Mouse (Mus musculus): ENCODE measurements at regions not wholly inside any gene's neighbourhood (a gene's known extent, or its start where the extent isn't known, plus 50 kb on each side); places are given as distances from the start of the nearest gene placed in this dataset.

DNA sequence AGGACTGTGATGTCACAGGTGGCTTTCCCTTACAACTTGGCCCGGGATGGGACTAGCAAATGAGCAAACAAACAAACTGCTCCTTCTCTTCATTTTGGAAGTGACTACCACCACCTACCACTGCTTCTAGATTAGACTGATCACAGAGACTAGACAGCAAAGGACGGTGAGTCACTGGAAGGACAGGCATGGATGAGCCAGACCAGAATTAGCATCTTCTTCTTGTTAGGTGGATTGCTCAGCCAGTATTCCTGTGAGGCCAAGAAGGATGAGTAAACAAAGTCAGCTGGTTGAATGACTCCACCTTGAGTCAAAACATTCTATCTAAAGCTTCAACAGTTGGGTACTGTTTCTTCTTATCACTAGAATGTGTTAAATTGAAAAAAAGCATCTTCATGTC lies 385.1 kb upstream of the Mon1b start:
- Histone ChIP-seq H3K4me1 (ENCODE audit: control insufficient read depth, insufficient read depth, low read length) (no peaks in the 10 kb centered on the region), H3K27ac (no peak overlapping the region), H3K4me3 (no peak overlapping the region), H3K27me3 (ENCODE audit: control insufficient read depth, insufficient read depth, low read length) (no peaks in the 10 kb centered on the region), H3K9ac (ENCODE audit: low read depth, low read length) (no peak overlapping the region), H3K79me2 (replicated peaks; ENCODE audit: control insufficient read depth, insufficient read depth, low read length) (no peaks in the 10 kb centered on the region), H3K36me3 (ENCODE audit: control insufficient read depth, insufficient read depth, low read length) (no peaks in the 10 kb centered on the region)
- no peak for DNase-seq
- WGBS = 70% methylated on average over 2 of the region's 2 CpGs
- intact Hi-C loops (cut with DNase I) = no loop called here
- TF ChIP-seq EP300 (IDR thresholded peaks at IDR 0.05; ENCODE audit: insufficient read depth, low read depth, low read length) (no peak), POLR2A (IDR thresholded peaks at IDR 0.05; ENCODE audit: insufficient read depth, low read depth, low read length) (no peak), CTCF (IDR thresholded peaks at IDR 0.05) (no peak)

DNA sequence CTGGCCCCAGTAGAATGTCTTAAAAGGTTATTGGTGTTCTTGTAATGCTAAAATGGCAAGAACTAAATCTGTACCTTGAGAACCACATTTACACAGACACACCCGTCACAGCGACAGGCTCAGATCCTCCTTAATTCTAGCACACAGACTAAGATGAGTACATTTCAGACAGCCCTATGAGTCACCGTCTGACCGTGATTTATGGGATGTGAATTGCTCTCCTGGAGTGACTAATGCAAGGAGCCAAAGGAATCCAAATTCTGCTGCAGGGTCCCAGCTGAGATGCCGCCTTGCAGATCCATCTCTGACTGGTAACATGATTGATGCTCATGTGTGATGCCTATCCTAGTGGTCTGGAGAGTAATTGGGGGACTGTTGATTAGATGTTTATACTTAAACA lies 381.3 kb upstream of the Mon1b start:
- TF ChIP-seq CTCF (IDR thresholded peaks at IDR 0.05) = no peak
- TF ChIP-seq EP300 (IDR thresholded peaks at IDR 0.05; ENCODE audit: insufficient read depth, low read depth, low read length) = no peak
- TF ChIP-seq POLR2A (IDR thresholded peaks at IDR 0.05; ENCODE audit: insufficient read depth, low read depth, low read length) = no peak
- no peaks in the 10 kb centered on the region for H3K27me3 ChIP-seq (ENCODE audit: control insufficient read depth, insufficient read depth, low read length)
- H3K9ac ChIP-seq (ENCODE audit: low read depth, low read length) = no peak overlapping the region
- no peak overlapping the region for H3K27ac ChIP-seq
- no peak overlapping the region for H3K4me3 ChIP-seq
- no peaks in the 10 kb centered on the region for H3K4me1 ChIP-seq (ENCODE audit: control insufficient read depth, insufficient read depth, low read length)
- 74% methylated on average over 5 of the region's 5 CpGs for WGBS
- H3K79me2 ChIP-seq (replicated peaks; ENCODE audit: control insufficient read depth, insufficient read depth, low read length) = no peaks in the 10 kb centered on the region
- intact Hi-C loops (cut with DNase I) = no loop called here
- no peaks in the 10 kb centered on the region for H3K36me3 ChIP-seq (ENCODE audit: control insufficient read depth, insufficient read depth, low read length)
- DNase-seq = no peak

DNA sequence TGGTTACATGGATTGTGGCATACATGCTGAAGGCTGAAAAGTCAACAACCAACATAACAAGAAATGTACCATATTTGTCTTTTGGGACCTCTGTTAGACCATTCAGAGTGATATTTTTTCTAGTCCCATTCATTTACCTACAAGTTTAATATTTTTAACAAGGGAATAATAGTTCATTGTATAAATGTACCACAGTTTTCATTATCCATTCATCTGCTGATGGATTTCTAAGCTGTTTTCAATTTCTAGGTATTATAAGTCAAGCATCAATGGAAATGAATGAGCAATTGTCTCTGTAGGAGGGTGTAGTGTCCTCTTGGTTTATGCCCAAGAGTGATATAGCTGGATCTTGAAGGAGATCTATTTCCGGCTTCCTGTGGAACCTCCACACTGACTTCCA lies 375.9 kb upstream of the Mon1b start:
- H3K4me3 ChIP-seq = no peak overlapping the region
- H3K36me3 ChIP-seq (ENCODE audit: control insufficient read depth, insufficient read depth, low read length) = no peaks in the 10 kb centered on the region
- intact Hi-C loops (cut with DNase I) = no loop called here
- no peaks in the 10 kb centered on the region for H3K4me1 ChIP-seq (ENCODE audit: control insufficient read depth, insufficient read depth, low read length)
- H3K27ac ChIP-seq = no peak overlapping the region
- no peak overlapping the region for H3K9ac ChIP-seq (ENCODE audit: low read depth, low read length)
- TF ChIP-seq POLR2A (IDR thresholded peaks at IDR 0.05; ENCODE audit: insufficient read depth, low read depth, low read length) (no peak), CTCF (IDR thresholded peaks at IDR 0.05) (no peak), EP300 (IDR thresholded peaks at IDR 0.05; ENCODE audit: insufficient read depth, low read depth, low read length) (no peak)
- no peaks in the 10 kb centered on the region for H3K27me3 ChIP-seq (ENCODE audit: control insufficient read depth, insufficient read depth, low read length)
- H3K79me2 ChIP-seq (replicated peaks; ENCODE audit: control insufficient read depth, insufficient read depth, low read length) = no peaks in the 10 kb centered on the region
- 84% methylated on average over 1 of the region's 1 CpGs for WGBS
- DNase-seq = no peak

DNA sequence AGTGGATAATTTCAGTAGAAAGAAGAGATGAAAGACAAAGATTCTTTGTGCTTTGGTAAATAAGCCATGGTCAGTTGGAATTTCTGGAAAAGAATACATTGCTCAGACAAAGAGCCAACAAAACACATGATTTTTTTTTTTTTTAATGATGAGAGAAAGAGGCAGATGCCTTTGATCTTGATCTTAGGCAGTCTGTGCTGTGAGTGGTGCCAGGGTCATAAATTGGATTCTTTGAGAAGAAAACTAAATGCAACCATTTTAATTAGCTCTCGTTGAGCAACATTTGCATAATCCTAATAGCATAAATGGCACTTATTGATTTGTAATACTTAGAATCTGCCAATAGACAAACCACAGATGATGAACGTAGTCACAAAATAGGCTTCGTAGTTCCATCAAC lies 372.1 kb upstream of the Mon1b start:
- no peak for DNase-seq
- Histone ChIP-seq H3K4me3 (no peak overlapping the region), H3K27me3 (ENCODE audit: control insufficient read depth, insufficient read depth, low read length) (no peaks in the 10 kb centered on the region), H3K9ac (ENCODE audit: low read depth, low read length) (no peak overlapping the region), H3K27ac (no peak overlapping the region), H3K36me3 (ENCODE audit: control insufficient read depth, insufficient read depth, low read length) (no peaks in the 10 kb centered on the region), H3K79me2 (replicated peaks; ENCODE audit: control insufficient read depth, insufficient read depth, low read length) (no peaks in the 10 kb centered on the region), H3K4me1 (ENCODE audit: control insufficient read depth, insufficient read depth, low read length) (no peaks in the 10 kb centered on the region)
- 78% methylated on average over 3 of the region's 3 CpGs for WGBS
- TF ChIP-seq POLR2A (IDR thresholded peaks at IDR 0.05; ENCODE audit: insufficient read depth, low read depth, low read length) (no peak), EP300 (IDR thresholded peaks at IDR 0.05; ENCODE audit: insufficient read depth, low read depth, low read length) (no peak), CTCF (IDR thresholded peaks at IDR 0.05) (no peak)
- intact Hi-C loops (cut with DNase I) = no loop called here

DNA sequence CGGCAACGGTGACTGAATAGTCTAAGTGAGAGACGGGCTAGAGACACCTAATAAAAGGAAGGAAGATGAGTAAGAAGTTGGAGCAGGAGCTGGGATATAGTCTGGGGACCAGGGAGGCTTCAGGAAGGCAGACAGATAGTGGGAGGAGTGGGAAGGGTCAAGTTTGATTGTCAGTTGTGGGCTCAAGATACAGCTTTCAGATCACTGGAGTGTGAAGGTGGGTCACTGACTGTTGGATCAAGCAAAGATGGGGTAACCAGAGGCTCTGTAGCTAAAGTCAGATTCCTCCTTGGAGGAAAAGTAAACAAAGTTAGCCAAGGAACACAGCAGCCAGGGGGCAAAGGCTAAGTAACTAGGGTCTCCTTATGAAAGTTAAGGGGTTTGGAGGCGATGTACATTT lies 364.1 kb upstream of the Mon1b start:
- H3K4me3 ChIP-seq = no peak overlapping the region
- WGBS = 79% methylated on average over 4 of the region's 4 CpGs

DNA sequence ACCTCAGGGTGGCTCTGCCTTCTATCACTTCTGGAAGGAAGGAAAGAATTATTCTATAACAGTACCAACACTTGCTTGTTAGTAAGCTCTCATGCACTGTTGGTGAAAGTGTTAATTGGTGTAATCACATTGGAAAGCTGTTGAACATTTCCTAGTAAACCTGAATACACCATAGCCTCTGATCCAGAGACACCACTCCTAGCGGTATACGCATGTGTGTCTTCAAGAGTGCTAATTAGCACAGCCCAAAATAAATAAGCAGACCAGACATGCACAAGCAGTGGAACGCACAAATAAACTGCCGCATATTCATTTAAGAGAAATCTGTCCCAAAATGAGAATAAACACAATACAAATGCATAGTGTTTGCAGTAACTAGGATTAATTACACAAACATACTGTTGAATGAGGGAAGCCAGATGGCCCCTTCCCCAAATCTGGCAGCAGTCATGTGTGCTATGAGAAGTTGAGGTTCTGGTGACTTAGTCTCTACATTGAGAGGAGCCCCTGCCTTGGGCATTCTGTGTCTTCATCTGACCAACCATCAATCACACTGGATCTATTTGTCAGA lies 335.0 kb upstream of the Mon1b start:
- H3K9ac ChIP-seq (ENCODE audit: low read depth, low read length) = no peak overlapping the region
- H3K4me1 ChIP-seq (ENCODE audit: control insufficient read depth, insufficient read depth, low read length) = no peaks in the 10 kb centered on the region
- no peak for DNase-seq
- no peaks in the 10 kb centered on the region for H3K36me3 ChIP-seq (ENCODE audit: control insufficient read depth, insufficient read depth, low read length)
- H3K27me3 ChIP-seq (ENCODE audit: control insufficient read depth, insufficient read depth, low read length) = no peaks in the 10 kb centered on the region
- H3K27ac ChIP-seq = no peak overlapping the region
- intact Hi-C loops (cut with DNase I) = no loop called here
- H3K79me2 ChIP-seq (replicated peaks; ENCODE audit: control insufficient read depth, insufficient read depth, low read length) = no peaks in the 10 kb centered on the region
- H3K4me3 ChIP-seq = no peak overlapping the region
- no peak for TF ChIP-seq EP300 (IDR thresholded peaks at IDR 0.05; ENCODE audit: insufficient read depth, low read depth, low read length)
- no peak for TF ChIP-seq POLR2A (IDR thresholded peaks at IDR 0.05; ENCODE audit: insufficient read depth, low read depth, low read length)
- TF ChIP-seq CTCF (IDR thresholded peaks at IDR 0.05) = no peak
- 90% methylated on average over 4 of the region's 4 CpGs for WGBS

More for the DNA sequence above, 364.1 kb upstream of the Mon1b start:
- DNase-seq = no peak
- intact Hi-C loops (cut with DNase I) = no loop called here
- no peaks in the 10 kb centered on the region for H3K27me3 ChIP-seq (ENCODE audit: control insufficient read depth, insufficient read depth, low read length)
- no peak overlapping the region for H3K27ac ChIP-seq
- H3K79me2 ChIP-seq (replicated peaks; ENCODE audit: control insufficient read depth, insufficient read depth, low read length) = no peaks in the 10 kb centered on the region
- H3K4me1 ChIP-seq (ENCODE audit: control insufficient read depth, insufficient read depth, low read length) = no peaks in the 10 kb centered on the region
- TF ChIP-seq POLR2A (IDR thresholded peaks at IDR 0.05; ENCODE audit: insufficient read depth, low read depth, low read length) = no peak
- TF ChIP-seq EP300 (IDR thresholded peaks at IDR 0.05; ENCODE audit: insufficient read depth, low read depth, low read length) = no peak
- TF ChIP-seq CTCF (IDR thresholded peaks at IDR 0.05) = no peak
- H3K9ac ChIP-seq (ENCODE audit: low read depth, low read length) = no peak overlapping the region
- no peaks in the 10 kb centered on the region for H3K36me3 ChIP-seq (ENCODE audit: control insufficient read depth, insufficient read depth, low read length)

Measured in heart, adult 2 months (tissue).